Mouse (Mus musculus): ENCODE data around the gene Sertad4. TPM values are rescaled to one million over a fixed set of nuclear protein-coding genes. Genes with fewer than 3 reads are reported as not detected.

Gene Sertad4
- total RNA-seq, 2 experiments from 2014 or later, result 12.3 to 13.6 TPM

- DNase-seq (ENCODE audit: low spot score in 2 of 2), result no peak
These were observed 42.8 kb downstream of the Sertad4 start for GRCm38 (mm10) chr1:192812758-192813157.

- DNase-seq (ENCODE audit: low spot score in 2 of 2), result no peak
These were observed 43.3 kb downstream of the Sertad4 start for GRCm38 (mm10) chr1:192812290-192812689.

GRCm38 (mm10) chr1:192806168-192807157, 49.1 kb downstream of the Sertad4 start:
- DNase-seq (ENCODE audit: low spot score in 2 of 2), result peak; percentile 52 to 72

GRCm38 (mm10) chr1:192800338-192800737, 55.2 kb downstream of the Sertad4 start:
- no peak for DNase-seq (ENCODE audit: low spot score in 2 of 2)

GRCm38 (mm10) chr1:192799165-192799991, 56.2 kb downstream of the Sertad4 start:
- no peak for DNase-seq (ENCODE audit: low spot score in 2 of 2)

GRCm38 (mm10) chr1:192798212-192799164, 57.1 kb downstream of the Sertad4 start:
- DNase-seq (ENCODE audit: low spot score in 2 of 2), result no peak

- DNase-seq (ENCODE audit: low spot score in 2 of 2), result no peak
These were observed 58.6 kb downstream of the Sertad4 start for GRCm38 (mm10) chr1:192797011-192797274.

- no peak for DNase-seq (ENCODE audit: low spot score in 2 of 2)
These were observed 59.1 kb downstream of the Sertad4 start for GRCm38 (mm10) chr1:192796201-192797010.

GRCm38 (mm10) chr1:192794957-192795745, 60.4 kb downstream of the Sertad4 start:
- no peak for DNase-seq (ENCODE audit: low spot score in 2 of 2)

Other genes starting within 250 kb of the Sertad4 start
- 1 to 10 TPM; 1.3 to 1.7 TPM for gene Hhat, start 84.5 kb downstream of the Sertad4 start, total RNA-seq (2021)
- gene Syt14, start 180.0 kb upstream of the Sertad4 start, total RNA-seq (2021), result 10 to 100 TPM; 25.3 TPM